Mouse (Mus musculus) liver, postnatal 0 days (tissue): ENCODE data around the gene Spred2.

Experiments
- CTCF ChIP-seq: sonication (generic); IDR thresholded peaks from 2 replicates; pipeline ENCODE4 v1.5.1; 2016; ENCODE audit warnings: antibody characterized with exemption, low read depth
- EP300 ChIP-seq: IDR thresholded peaks from 2 replicates; pipeline ENCODE4 v1.6.1; 2016; ENCODE audit warnings: antibody characterized with exemption, low read depth, mild to moderate bottlenecking

- TF ChIP-seq CTCF (no peak), EP300 (no peak)
These were observed 2.5 kb upstream of the Spred2 start for GRCm38 (mm10) chr11:19921723-19922122.
